Mouse (Mus musculus) hindbrain, embryonic 11.5 days (tissue): Measurements from ENCODE around the gene Scn8a. TPM values are rescaled to one million over a fixed set of nuclear protein-coding genes. Genes with fewer than 3 reads are reported as not detected.
A peak's percentile ranks its signal among the peaks of the same experiment; 100 is the strongest.

ENCODE experiments used
- ATAC-seq: fragments of 200-750 bp; cut with Nextera tagmentation; 2 replicates; pipeline ENCODE4 v1.8.0; 2017; ENCODE audit warnings: mild to moderate bottlenecking, moderate TSS enrichment, moderate library complexity; ENCODE audit not compliant: low FRiP score
- DNase-seq: peaks from one replicate; pipeline ENCODE4 v3.0.0-alpha.2; 2015; ENCODE audit warnings: low spot score
- H3K27ac ChIP-seq: fragments of 300-500 bp; sonication (generic); 2 replicates; pipeline ENCODE4 v1.5.1; 2014; ENCODE audit warnings: mild to moderate bottlenecking, low read depth, low read length
- H3K27me3 ChIP-seq: fragments of 300-500 bp; sonication (generic); 2 replicates; pipeline ENCODE4 v1.6.1; 2014; ENCODE audit warnings: mild to moderate bottlenecking, low read length, moderate library complexity, mixed read lengths; ENCODE audit not compliant: control insufficient read depth, insufficient read depth
- H3K36me3 ChIP-seq: fragments of 300-500 bp; sonication (generic); 2 replicates; pipeline ENCODE4 v1.6.1; 2014; ENCODE audit warnings: mild to moderate bottlenecking, low read length, moderate library complexity, mixed read lengths; ENCODE audit not compliant: control insufficient read depth, insufficient read depth
- H3K4me1 ChIP-seq: fragments of 300-500 bp; sonication (generic); replicated peaks from 2 replicates; pipeline ENCODE4 v1.6.1; 2014; ENCODE audit warnings: low read length, mixed read lengths; ENCODE audit not compliant: control insufficient read depth, insufficient read depth
- H3K4me2 ChIP-seq: fragments of 300-500 bp; sonication (generic); replicated peaks from 2 replicates; pipeline ENCODE4 v1.6.1; 2014; ENCODE audit warnings: mild to moderate bottlenecking, low read depth, low read length
- H3K4me3 ChIP-seq: fragments of 300-500 bp; sonication (generic); 2 replicates; pipeline ENCODE4 v1.5.1; 2014; ENCODE audit warnings: low read depth, low read length
- H3K9ac ChIP-seq: fragments of 300-500 bp; sonication (generic); 2 replicates; pipeline ENCODE4 v1.6.1; 2014; ENCODE audit warnings: low read depth, low read length
- H3K9me3 ChIP-seq: fragments of 300-500 bp; sonication (generic); 2 replicates; pipeline ENCODE4 v1.6.1; 2016; ENCODE audit warnings: low read length; ENCODE audit not compliant: control insufficient read depth
- WGBS: fragments of 180-500 bp; shearing (Covaris S2); extraction: QIAGEN DNeasy Blood & Tissue Kit; methylation state at CpG from one replicate; pipeline ENCODE4 v1.1.7; 2014; 5-methylcytosine and 5-hydroxymethylcytosine counted together
- polyA plus RNA-seq: library from polyadenylated mRNA; unstranded; fragments of >200 nt; fragmentation: Nextera tagmentation; extraction: Ambion mirVana; gene quantifications from 2 replicates; pipeline ENCODE4 v1.2.1, GENCODE M21; 2014

Gene Scn8a
- polyA plus RNA-seq, 1 experiment from 2014 or later = 16.4 TPM

DNA sequence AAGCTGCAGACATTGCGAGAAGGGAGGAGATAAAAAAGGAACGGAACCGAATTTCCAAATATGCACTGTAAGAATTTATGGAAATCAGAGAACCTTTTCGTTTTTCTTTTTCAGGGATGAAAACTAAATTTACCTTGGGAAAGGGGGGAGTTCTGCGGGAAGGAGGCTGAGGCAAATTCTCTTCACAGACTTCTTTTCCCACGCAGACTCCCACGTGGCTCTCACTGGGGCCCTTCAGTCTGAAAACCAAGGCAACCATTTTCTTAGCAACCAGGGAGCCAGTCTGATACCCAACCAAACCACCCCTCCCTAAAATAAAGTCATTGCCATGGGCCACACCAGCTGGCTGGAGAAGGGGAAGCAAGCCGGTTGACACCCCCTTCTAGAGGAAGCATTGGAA is 136.1 kb downstream of the Scn8a start:
- Histone ChIP-seq H3K27ac (no peak overlapping the region), H3K4me2 (no peak overlapping the region), H3K27me3 (no peaks in the 10 kb centered on the region), H3K9me3 (no peaks in the 10 kb centered on the region), H3K4me3 (no peak overlapping the region), H3K9ac (no peak overlapping the region), H3K36me3 (no peaks in the 10 kb centered on the region), H3K4me1 (no peaks in the 10 kb centered on the region; the same call in 1 of the 2 replicates)
- DNase-seq (no peak), ATAC-seq (no peak)
- 88% methylated on average over 8 of the region's 8 CpGs for WGBS

DNA sequence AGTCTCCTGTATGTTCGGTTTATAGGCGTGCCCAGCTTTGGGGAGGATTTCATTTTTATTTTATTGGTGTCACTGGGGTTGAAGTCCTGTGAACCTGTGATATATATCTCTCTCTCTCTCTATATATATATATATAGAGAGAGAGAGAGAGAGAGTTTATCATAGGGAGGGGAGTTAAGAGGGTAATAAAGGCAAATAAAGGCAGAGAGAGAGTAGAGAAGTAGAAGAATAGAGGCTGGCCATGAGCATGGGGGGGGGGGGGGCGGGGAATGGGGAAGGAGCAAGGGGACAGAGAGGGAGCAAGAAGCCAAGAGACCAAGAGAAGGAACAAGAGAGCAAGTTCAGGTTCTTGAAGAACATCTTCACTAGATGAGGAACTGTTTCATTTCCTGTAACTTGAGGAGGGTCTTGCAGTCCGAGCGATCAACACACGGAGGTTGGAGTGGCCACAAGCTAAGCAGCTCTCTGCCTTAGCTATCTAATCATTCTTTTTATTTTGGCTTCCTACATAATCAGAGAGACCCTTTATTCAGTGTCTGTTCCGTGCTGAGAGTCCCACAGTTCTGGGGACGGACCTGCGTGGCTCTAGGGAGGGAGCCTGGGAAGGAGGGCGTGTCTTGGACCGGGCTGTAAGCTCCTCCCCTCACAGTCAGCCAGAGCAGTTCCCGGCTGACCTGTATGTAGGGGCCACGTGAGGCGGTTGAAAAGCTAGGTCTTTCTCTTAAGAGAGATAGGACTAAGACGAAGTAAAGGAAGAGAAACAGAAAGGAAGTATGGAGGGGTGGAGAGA is 136.8 kb downstream of the Scn8a start:
- peak overlapping the region; percentile 8; the same call in 1 of the 2 replicates for H3K9ac ChIP-seq

DNA sequence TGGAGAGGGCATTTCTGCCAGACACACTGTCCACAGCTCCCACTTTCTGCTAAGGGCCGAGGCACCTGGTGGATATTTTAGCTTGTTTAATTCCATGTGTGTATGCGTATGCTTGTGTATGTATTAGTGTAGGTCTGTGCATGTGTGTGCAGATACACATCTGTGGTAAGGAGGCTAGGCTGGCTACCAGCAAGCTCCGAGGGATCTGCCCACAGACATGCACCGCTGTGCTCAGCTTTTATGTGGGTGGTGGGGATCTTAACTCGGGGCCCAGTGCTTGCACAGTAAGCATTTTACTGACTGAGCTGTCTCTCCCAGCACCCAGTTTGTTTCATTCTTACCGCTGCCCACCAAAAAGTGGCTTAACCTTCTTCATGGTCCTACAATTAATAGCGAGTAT is 137.6 kb downstream of the Scn8a start:
- WGBS = 78% methylated on average over 7 of the region's 7 CpGs
- Histone ChIP-seq H3K4me1 (no peaks in the 10 kb centered on the region; the same call in 1 of the 2 replicates), H3K36me3 (no peaks in the 10 kb centered on the region), H3K4me3 (no peak overlapping the region), H3K27ac (no peak overlapping the region), H3K27me3 (no peaks in the 10 kb centered on the region), H3K9me3 (no peaks in the 10 kb centered on the region), H3K4me2 (no peak overlapping the region), H3K9ac (no peak overlapping the region)
- ATAC-seq (no peak), DNase-seq (no peak)

More for the DNA sequence above, 136.8 kb downstream of the Scn8a start:
- Histone ChIP-seq H3K4me3 (peak overlapping the region; percentile 15), H3K4me1 (no peaks in the 10 kb centered on the region; the same call in 1 of the 2 replicates), H3K9me3 (no peaks in the 10 kb centered on the region), H3K27ac (no peak overlapping the region), H3K4me2 (peak overlapping the region; percentile 37), H3K27me3 (no peaks in the 10 kb centered on the region), H3K36me3 (no peaks in the 10 kb centered on the region)
- ATAC-seq (peak; percentile 66; the same call in 1 of the 2 replicates), DNase-seq (peak; percentile 65)
- 14% methylated on average over 14 of the region's 15 CpGs for WGBS

DNA sequence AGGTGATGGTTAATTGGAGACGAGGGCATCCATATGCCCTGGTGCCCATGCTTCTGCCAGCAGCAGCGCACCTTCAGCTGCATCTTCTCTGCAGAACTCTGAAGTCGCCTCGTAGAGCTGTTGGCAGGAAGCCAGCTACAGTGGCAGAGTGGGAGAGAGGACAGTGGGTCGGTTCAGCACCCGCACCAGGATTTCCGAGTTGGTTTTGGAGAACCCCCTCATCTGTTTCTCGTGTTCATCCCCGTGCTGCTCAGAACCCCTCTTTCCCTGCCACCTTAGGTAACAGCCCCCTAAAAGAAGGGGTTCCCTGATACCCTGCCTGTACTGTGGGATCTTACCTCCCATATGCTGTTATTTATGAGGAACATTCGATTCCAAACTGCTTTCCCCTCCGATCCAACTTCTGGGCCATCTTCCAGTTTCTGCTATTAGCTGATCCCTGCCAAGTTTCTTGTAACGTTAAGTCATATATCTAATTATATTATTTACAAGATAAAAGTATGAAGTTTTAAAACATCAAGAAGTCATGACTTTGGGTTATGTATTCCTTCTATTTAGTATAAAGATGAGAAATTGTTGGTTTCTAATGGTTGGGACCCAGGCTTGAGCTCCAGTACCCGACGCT is 138.8 kb downstream of the Scn8a start:
- Histone ChIP-seq H3K9me3 (no peaks in the 10 kb centered on the region), H3K9ac (no peak overlapping the region), H3K27ac (no peak overlapping the region), H3K36me3 (no peaks in the 10 kb centered on the region), H3K4me3 (no peak overlapping the region), H3K4me2 (no peak overlapping the region), H3K4me1 (no peaks in the 10 kb centered on the region; the same call in 1 of the 2 replicates), H3K27me3 (no peaks in the 10 kb centered on the region)
- DNase-seq (no peak), ATAC-seq (no peak)
- 94% methylated on average over 14 of the region's 14 CpGs for WGBS

DNA sequence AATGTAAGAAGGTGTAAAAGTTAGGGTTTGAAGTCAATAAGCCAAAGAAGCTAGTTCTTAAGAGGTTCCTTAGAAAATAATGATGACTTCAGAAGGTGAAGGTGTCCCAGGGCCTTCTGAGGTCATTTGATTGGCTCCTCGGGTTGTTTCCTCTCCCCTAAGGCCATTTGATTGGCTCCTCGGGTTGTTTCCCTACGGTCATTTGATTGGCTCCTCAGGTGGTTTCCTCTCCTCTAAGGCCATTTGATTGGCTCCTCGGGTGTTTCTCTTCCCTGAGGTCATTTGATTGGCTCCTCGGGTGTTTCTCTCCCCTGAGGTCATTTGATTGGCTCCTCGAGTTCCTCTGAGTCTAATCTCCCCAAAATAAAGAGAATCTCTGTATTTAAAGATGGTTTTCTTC is 141.7 kb downstream of the Scn8a start:
- DNase-seq (no peak), ATAC-seq (no peak)
- Histone ChIP-seq H3K4me3 (no peak overlapping the region), H3K9ac (no peak overlapping the region), H3K4me2 (no peak overlapping the region), H3K36me3 (0 out of 2 replicates have a peak, but pooled peaks cover 2% of the 10 kb centered on the region), H3K27me3 (no peaks in the 10 kb centered on the region), H3K4me1 (no peaks in the 10 kb centered on the region; the same call in 1 of the 2 replicates), H3K9me3 (no peaks in the 10 kb centered on the region), H3K27ac (no peak overlapping the region)
- WGBS = 90% methylated on average over 6 of the region's 6 CpGs

DNA sequence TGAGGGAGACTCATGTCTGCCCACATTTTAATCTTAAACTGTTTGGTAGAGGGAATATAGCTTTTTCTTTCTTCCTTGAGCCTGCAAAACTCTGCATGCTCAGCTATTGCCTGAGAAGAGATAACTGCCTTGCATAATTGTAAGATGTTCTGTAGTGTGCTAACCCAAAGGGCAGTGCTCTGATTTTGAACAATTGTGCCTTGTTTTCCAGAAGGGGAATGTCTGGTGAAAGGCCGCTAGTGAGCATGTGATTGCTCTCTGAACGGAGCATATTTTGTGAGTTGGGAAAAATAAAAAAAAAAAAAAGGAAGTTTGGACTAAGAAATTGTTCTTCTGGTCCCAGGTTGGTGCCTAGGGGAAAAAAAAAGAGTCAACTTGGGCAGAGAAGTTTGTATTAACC is 159.3 kb downstream of the Scn8a start:
- DNase-seq = no peak
- Histone ChIP-seq H3K36me3 (no peaks in the 10 kb centered on the region), H3K4me3 (no peak overlapping the region), H3K4me1 (no peaks in the 10 kb centered on the region; the same call in 1 of the 2 replicates), H3K4me2 (no peak overlapping the region), H3K27ac (no peak overlapping the region), H3K9me3 (no peaks in the 10 kb centered on the region), H3K27me3 (no peaks in the 10 kb centered on the region), H3K9ac (no peak overlapping the region)
- 72% methylated on average over 2 of the region's 2 CpGs for WGBS
- no peak for ATAC-seq

DNA sequence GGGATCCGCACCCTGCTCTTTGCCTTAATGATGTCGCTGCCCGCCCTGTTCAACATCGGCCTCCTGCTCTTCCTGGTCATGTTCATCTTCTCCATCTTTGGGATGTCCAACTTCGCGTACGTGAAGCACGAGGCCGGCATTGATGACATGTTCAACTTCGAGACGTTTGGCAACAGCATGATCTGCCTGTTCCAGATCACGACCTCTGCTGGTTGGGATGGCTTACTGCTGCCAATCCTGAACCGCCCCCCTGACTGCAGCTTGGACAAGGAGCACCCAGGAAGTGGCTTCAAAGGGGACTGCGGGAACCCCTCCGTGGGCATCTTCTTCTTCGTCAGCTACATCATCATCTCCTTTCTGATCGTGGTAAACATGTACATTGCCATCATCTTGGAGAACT is 170.0 kb downstream of the Scn8a start:
- peaks cover 9% of the 10 kb centered on the region for H3K27me3 ChIP-seq

DNA sequence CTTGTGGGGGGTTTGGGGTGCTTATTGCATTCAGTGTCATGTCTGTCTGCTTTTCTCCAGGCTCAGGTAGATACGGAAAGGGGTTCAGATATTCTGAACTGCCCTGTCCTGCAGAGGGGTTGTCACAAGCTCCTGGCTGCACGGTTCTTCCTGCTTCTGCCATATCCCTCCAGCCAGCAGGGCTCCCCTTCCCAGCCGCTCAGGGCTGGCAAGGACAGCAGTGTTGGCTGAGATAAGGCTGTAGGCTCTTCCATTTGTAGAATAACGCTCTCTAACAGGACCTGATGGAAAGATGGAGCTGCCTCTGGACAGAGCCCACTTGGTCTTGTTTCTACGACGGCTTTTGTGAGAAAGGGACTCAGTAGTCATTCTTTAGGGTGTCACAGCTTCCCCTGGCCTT is 172.3 kb downstream of the Scn8a start:
- Histone ChIP-seq H3K27me3 (peaks cover 29% of the 10 kb centered on the region), H3K4me2 (no peak overlapping the region), H3K27ac (no peak overlapping the region), H3K4me3 (no peak overlapping the region), H3K9ac (no peak overlapping the region), H3K36me3 (no peaks in the 10 kb centered on the region; the same call in 1 of the 2 replicates), H3K9me3 (no peaks in the 10 kb centered on the region), H3K4me1 (peaks cover 8% of the 10 kb centered on the region)
- DNase-seq (no peak), ATAC-seq (no peak)
- WGBS = 68% methylated on average over 6 of the region's 6 CpGs

More for the DNA sequence above, 170.0 kb downstream of the Scn8a start:
- H3K9me3 ChIP-seq = no peaks in the 10 kb centered on the region
- H3K27ac ChIP-seq = no peak overlapping the region
- H3K4me3 ChIP-seq = no peak overlapping the region
- 0 out of 2 replicates have a peak, but pooled peaks cover 2% of the 10 kb centered on the region for H3K4me1 ChIP-seq
- DNase-seq = no peak
- 56% methylated on average over 17 of the region's 17 CpGs for WGBS
- H3K36me3 ChIP-seq = peaks cover 2% of the 10 kb centered on the region; the same call in 1 of the 2 replicates
- no peak overlapping the region for H3K9ac ChIP-seq
- no peak overlapping the region for H3K4me2 ChIP-seq
- ATAC-seq = no peak
